In genomic region chr10:100036021-100036420, GRCm38 (mm10) we compare ENCODE assay signal across 18 mouse cellular contexts. TPM values are rescaled to one million over a fixed set of nuclear protein-coding genes. Genes with fewer than 3 reads are reported as not detected.
DNase-seq lines count a peak whose midpoint lies in the region; ATAC-seq and TF ChIP-seq lines count a peak whose summit lies in the region.
"Had no signal": no experiment of that assay in that cellular context is flagged by ENCODE, and none has a peak within 500 bp of the region (broad histone marks: within the 10 kb centered on the region; RNA-seq: fewer than 3 reads in every experiment).

No protein-coding gene starts in this region.

- TF ChIP-seq EP300 in heart, adult 2 months (IDR thresholded peaks at IDR 0.05; ENCODE audit: insufficient read depth, low read depth, low read length), result no peak

- intact Hi-C loops in heart, adult 2 months (cut with DNase I), result no loop called here

- peaks cover 68% of the 10 kb centered on the region for H3K36me3 ChIP-seq in heart, adult 2 months (ENCODE audit: control insufficient read depth, insufficient read depth, low read length)
- H3K36me3 ChIP-seq in heart, embryonic 11.5 days (ENCODE audit: control insufficient read depth, insufficient read depth, low read length), result no peaks in the 10 kb centered on the region
- H3K36me3 ChIP-seq: embryonic facial prominence, embryonic 10.5 days; embryonic facial prominence, embryonic 12.5 days; forebrain, embryonic 15.5 days had no signal

- H3K4me3 ChIP-seq in heart, adult 2 months, result no peak overlapping the region
- no peak overlapping the region for H3K4me3 ChIP-seq in heart, embryonic 11.5 days (ENCODE audit: low read depth, low read length)
- H3K4me3 ChIP-seq: embryonic facial prominence, embryonic 10.5 days; embryonic facial prominence, embryonic 12.5 days; forebrain, embryonic 13.5 days; forebrain, embryonic 15.5 days had no signal

- H3K4me2 ChIP-seq in heart, embryonic 11.5 days, result no peak overlapping the region
- H3K4me2 ChIP-seq: embryonic facial prominence, embryonic 12.5 days; forebrain, embryonic 13.5 days; forebrain, embryonic 15.5 days had no signal

- TF ChIP-seq CTCF in heart, adult 2 months (IDR thresholded peaks at IDR 0.05), result no peak

- no peak overlapping the region for H3K9ac ChIP-seq in heart, adult 2 months (ENCODE audit: low read depth, low read length)
- no peak overlapping the region for H3K9ac ChIP-seq in heart, embryonic 11.5 days (ENCODE audit: low read depth, low read length)
- H3K9ac ChIP-seq: embryonic facial prominence, embryonic 12.5 days; forebrain, embryonic 13.5 days; forebrain, embryonic 15.5 days; forebrain, postnatal 0 days had no signal

- H3K27ac ChIP-seq in heart, adult 2 months, result peak overlapping the region; percentile 29; the same call in 1 of the 2 replicates
- no peak overlapping the region for H3K27ac ChIP-seq in heart, embryonic 11.5 days (ENCODE audit: low read depth, low read length)
- H3K27ac ChIP-seq: embryonic facial prominence, embryonic 10.5 days; embryonic facial prominence, embryonic 12.5 days; forebrain, embryonic 13.5 days; forebrain, embryonic 15.5 days had no signal

- WGBS in heart, adult 2 months, result 39% methylated on average over 4 of the region's 4 CpGs
- 28% methylated on average over 4 of the region's 4 CpGs for WGBS in heart, embryonic 11.5 days (ENCODE audit: insufficient replicate concordance)

- no peaks in the 10 kb centered on the region for H3K9me3 ChIP-seq in heart, embryonic 11.5 days (replicated peaks; ENCODE audit: control insufficient read depth, low read length)
- H3K9me3 ChIP-seq: embryonic facial prominence, embryonic 10.5 days; embryonic facial prominence, embryonic 12.5 days; forebrain, embryonic 13.5 days; forebrain, embryonic 15.5 days had no signal

- no peak for ATAC-seq in heart, embryonic 11.5 days (replicated peaks; ENCODE audit: insufficient number of reproducible peaks, low FRiP score, low TSS enrichment)
- ATAC-seq: forebrain, embryonic 13.5 days; forebrain, embryonic 15.5 days; forebrain, postnatal 0 days had no signal

- no peak for TF ChIP-seq POLR2A in heart, adult 2 months (IDR thresholded peaks at IDR 0.05; ENCODE audit: insufficient read depth, low read depth, low read length)

- peak in 1 of 2 experiments; percentile 17 for DNase-seq in heart, adult 2 months
- DNase-seq in lung, postnatal 36 days, result peak; percentile 23
- no peak for DNase-seq in lung, postnatal 10 days
- DNase-seq in thymus, adult 18-20 months, result no peak
- DNase-seq: adrenal gland, adult 2 months; adrenal gland, postnatal 10 days; adrenal gland, postnatal 25 days; cerebellum, adult 11-12 months; cerebellum, adult 2 months; cerebellum, adult 9-10 months; cerebellum, postnatal 25 days; forebrain, postnatal 0 days had no signal

- H3K4me1 ChIP-seq in heart, adult 2 months (ENCODE audit: control insufficient read depth, insufficient read depth, low read length), result peaks cover 28% of the 10 kb centered on the region
- peaks cover 18% of the 10 kb centered on the region for H3K4me1 ChIP-seq in heart, embryonic 11.5 days (ENCODE audit: control insufficient read depth, insufficient read depth, low read length)
- H3K4me1 ChIP-seq: embryonic facial prominence, embryonic 12.5 days had no signal

- H3K27me3 ChIP-seq in heart, adult 2 months (ENCODE audit: control insufficient read depth, insufficient read depth, low read length), result no peaks in the 10 kb centered on the region
- no peaks in the 10 kb centered on the region for H3K27me3 ChIP-seq in heart, embryonic 11.5 days (ENCODE audit: control insufficient read depth, insufficient read depth, low read length)
- H3K27me3 ChIP-seq: embryonic facial prominence, embryonic 12.5 days; forebrain, embryonic 15.5 days had no signal

- H3K79me2 ChIP-seq in heart, adult 2 months (replicated peaks; ENCODE audit: control insufficient read depth, insufficient read depth, low read length), result peaks cover 8% of the 10 kb centered on the region

RNA-seq across cellular contexts. Expression of gene Kitl, which starts 20.6 kb away (rescaled TPM):
- 10 to 100 TPM; 60.0 to 62.5 TPM for total RNA-seq in heart, adult 2 months (2021)
- 21.6 and 53.9 TPM in 2 replicates for polyA plus RNA-seq in heart, adult 2 months (2012; rRNA removed)
- 15.2 and 21.5 TPM in 2 replicates for polyA plus RNA-seq in heart, embryonic 11.5 days (2014; fragmentation: Nextera tagmentation; extraction: Ambion mirVana)
- total RNA-seq: MEL had no signal
